Mouse (Mus musculus) layer of hippocampus, postnatal 25 days (tissue): ENCODE results near the gene Parp2. TPM values are rescaled to one million over a fixed set of nuclear protein-coding genes. Genes with fewer than 3 reads are reported as not detected.
"Not testable (repeated sequence)": the region's sequence is repeated elsewhere in the genome, so short reads cannot be mapped to it uniquely, and the experiment has no call there.

ENCODE experiments used
- DNase-seq, 2 experiments: peaks; one replicate each; pipeline ENCODE4 v3.0.0; 2022; ENCODE audit warnings: mixed read lengths in 2 of 2, low spot score in 1 of 2; ENCODE audit errors: extremely low spot score in 1 of 2
- total RNA-seq, 2 experiments: library from RNA; stranded (reverse); gene quantifications; 2 replicates each; pipeline ENCODE4 v1.2.3; 2021

Gene Parp2
- 10 to 100 TPM; 26.3 to 29.0 TPM for total RNA-seq

- DNase-seq, result peak; percentile 96 to 99
These were observed at the start of gene Parp2, which contains the start of gene Ccnb1ip1 for GRCm38 (mm10) chr14:50807487-50808072. Gene Parp2 (plus strand): TSS chr14:50807841. Gene Ccnb1ip1 (minus strand): TSS chr14:50807732.

- no peak for DNase-seq
These were observed 49.1 kb upstream of the Parp2 start for GRCm38 (mm10) chr14:50758416-50759085.

GRCm38 (mm10) chr14:50765736-50766135 lies 41.9 kb upstream of the Parp2 start:
- no peak for DNase-seq

- DNase-seq, result no peak
These were observed 36.3 kb upstream of the Parp2 start for GRCm38 (mm10) chr14:50771342-50771741.

GRCm38 (mm10) chr14:50782166-50782565 lies 25.5 kb upstream of the Parp2 start:
- DNase-seq, result no peak

- DNase-seq, result no peak
These were observed 23.0 kb upstream of the Parp2 start for GRCm38 (mm10) chr14:50784391-50785250.

GRCm38 (mm10) chr14:50785251-50785637 lies 22.4 kb upstream of the Parp2 start, which contains the start of gene Ttc5:
Gene Ttc5 (minus strand): TSS chr14:50785519.
- DNase-seq, result peak; percentile 94 to 98

- DNase-seq, result no peak
These were observed 19.5 kb upstream of the Parp2 start for GRCm38 (mm10) chr14:50788157-50788556.

GRCm38 (mm10) chr14:50795261-50795935 lies 12.2 kb upstream of the Parp2 start:
- DNase-seq, result no peak

- no peak for DNase-seq
These were observed 11.7 kb upstream of the Parp2 start for GRCm38 (mm10) chr14:50795965-50796364.

GRCm38 (mm10) chr14:50796464-50796863 lies 11.2 kb upstream of the Parp2 start:
- no peak for DNase-seq

GRCm38 (mm10) chr14:50798512-50798911 lies 9.1 kb upstream of the Parp2 start:
- DNase-seq, result no peak

- DNase-seq, result peak in 1 of 2 experiments; percentile 28
These were observed 8.0 kb upstream of the Parp2 start for GRCm38 (mm10) chr14:50799502-50800259.

GRCm38 (mm10) chr14:50802441-50802840 lies 5.2 kb upstream of the Parp2 start:
- no peak for DNase-seq

- DNase-seq, result no peak
These were observed 4.6 kb upstream of the Parp2 start for GRCm38 (mm10) chr14:50802843-50803562.

- no peak for DNase-seq
These were observed 3.0 kb upstream of the Parp2 start for GRCm38 (mm10) chr14:50804683-50805082.

- not testable (repeated sequence) for DNase-seq
These were observed 1.2 kb upstream of the Parp2 start for GRCm38 (mm10) chr14:50806469-50806868.

GRCm38 (mm10) chr14:50813060-50813459 lies 5.4 kb downstream of the Parp2 start:
- DNase-seq, result no peak

GRCm38 (mm10) chr14:50823240-50823639 lies 15.6 kb downstream of the Parp2 start:
- no peak for DNase-seq
